Mouse (Mus musculus) adrenal gland, postnatal 0 days (tissue): ENCODE measurements around the gene Ankfn1. TPM values are rescaled to one million over a fixed set of nuclear protein-coding genes. Genes with fewer than 3 reads are reported as not detected.

Experiments used
- polyA plus RNA-seq: library from polyadenylated mRNA; unstranded; fragments of >200 nt; fragmentation: Nextera tagmentation; extraction: Ambion mirVana; gene quantifications from 2 replicates; pipeline ENCODE4 v1.2.1, GENCODE M21; 2015

Ankfn1 gene
- 0.58 and 0.61 TPM in 2 replicates for polyA plus RNA-seq

GRCm38 (mm10) chr11:89777431-89777830 is at the start of gene Ankfn1:
TSS of gene Ankfn1 (minus strand) at chr11:89777653.

Other genes starting within 250 kb of the Ankfn1 start
- gene Pctp, start 225.2 kb upstream of the Ankfn1 start, polyA plus RNA-seq, result 6.2 and 6.7 TPM in 2 replicates